Mouse (Mus musculus) liver, postnatal 0 days (tissue): Measurements from ENCODE around the gene Ckap5.

Experiments
- CTCF ChIP-seq: sonication (generic); IDR thresholded peaks from 2 replicates; pipeline ENCODE4 v1.5.1; 2016; ENCODE audit warnings: antibody characterized with exemption, low read depth
- EP300 ChIP-seq: IDR thresholded peaks from 2 replicates; pipeline ENCODE4 v1.6.1; 2016; ENCODE audit warnings: antibody characterized with exemption, low read depth, mild to moderate bottlenecking

- no peak for TF ChIP-seq CTCF
- TF ChIP-seq EP300: no peak
These were observed 49.7 kb upstream of the Ckap5 start for GRCm38 (mm10) chr2:91476841-91477240.
